Mouse (Mus musculus) heart, postnatal 0 days (tissue): Measurements from ENCODE around the gene Stk38. TPM values are rescaled to one million over a fixed set of nuclear protein-coding genes. Genes with fewer than 3 reads are reported as not detected.

Experiments used
- ATAC-seq: fragments of 200-750 bp; cut with Nextera tagmentation; 2 replicates; pipeline ENCODE4 v1.8.0; 2017; ENCODE audit warnings: low read depth, moderate number of reproducible peaks, moderate library complexity; ENCODE audit not compliant: insufficient read depth
- DNase-seq: peaks from one replicate; pipeline ENCODE4 v3.0.0-alpha.2; 2016; ENCODE audit warnings: low spot score
- H3K27ac ChIP-seq: fragments of 300-500 bp; sonication (generic); 2 replicates; pipeline ENCODE4 v1.5.1; 2014; ENCODE audit warnings: low read depth, mild to moderate bottlenecking
- H3K27me3 ChIP-seq: fragments of 300-500 bp; sonication (generic); 2 replicates; pipeline ENCODE4 v1.6.1; 2014; ENCODE audit warnings: low read length, mixed read lengths; ENCODE audit not compliant: control insufficient read depth, insufficient read depth
- H3K36me3 ChIP-seq: fragments of 300-500 bp; sonication (generic); replicated peaks from 2 replicates; pipeline ENCODE4 v1.6.1; 2014; ENCODE audit warnings: low read length, mixed read lengths; ENCODE audit not compliant: control insufficient read depth, insufficient read depth
- H3K4me1 ChIP-seq: fragments of 300-500 bp; sonication (generic); 2 replicates; pipeline ENCODE4 v1.6.1; 2014; ENCODE audit warnings: antibody characterized with exemption; ENCODE audit not compliant: control insufficient read depth, insufficient read depth
- H3K4me2 ChIP-seq: fragments of 300-500 bp; sonication (generic); 2 replicates; pipeline ENCODE4 v1.6.1; 2014; ENCODE audit warnings: low read depth, mild to moderate bottlenecking, low read length, moderate library complexity
- H3K4me3 ChIP-seq: fragments of 300-500 bp; sonication (generic); 2 replicates; pipeline ENCODE4 v1.5.1; 2014; ENCODE audit warnings: low read depth, low read length
- H3K9ac ChIP-seq: fragments of 300-500 bp; sonication (generic); replicated peaks from 2 replicates; pipeline ENCODE4 v1.6.1; 2014; ENCODE audit warnings: low read depth, low read length, mixed read lengths
- H3K9me3 ChIP-seq: fragments of 300-500 bp; sonication (generic); replicated peaks from 2 replicates; pipeline ENCODE4 v1.6.1; 2016; ENCODE audit warnings: low read length; ENCODE audit not compliant: control insufficient read depth
- CTCF ChIP-seq: IDR thresholded peaks from 2 replicates; pipeline ENCODE4 v1.5.1; 2016; ENCODE audit warnings: antibody characterized with exemption, control low read depth, low read depth
- EP300 ChIP-seq: IDR thresholded peaks from 2 replicates; pipeline ENCODE4 v1.6.1; 2016; ENCODE audit warnings: antibody characterized with exemption, low read depth
- WGBS: fragments of 180-500 bp; shearing (Covaris S2); extraction: QIAGEN DNeasy Blood & Tissue Kit; methylation state at CpG from one replicate; pipeline ENCODE4 v1.1.7; 2014; 5-methylcytosine and 5-hydroxymethylcytosine counted together
- polyA plus RNA-seq: library from polyadenylated mRNA; unstranded; fragments of >200 nt; fragmentation: Nextera tagmentation; extraction: Ambion mirVana; gene quantifications from 2 replicates; pipeline ENCODE4 v1.2.1, GENCODE M21; 2015
- total RNA-seq: library from RNA; depleted of rRNA; stranded (reverse); fragments of >200 nt; gene quantifications from 2 replicates; pipeline ENCODE4 v1.2.3, GENCODE M21; 2014; ENCODE audit warnings: low replicate concordance

The Stk38 gene
- total and polyA plus RNA-seq, 2 experiments from 2014 or later = 49.8 to 53.7 TPM

DNA sequence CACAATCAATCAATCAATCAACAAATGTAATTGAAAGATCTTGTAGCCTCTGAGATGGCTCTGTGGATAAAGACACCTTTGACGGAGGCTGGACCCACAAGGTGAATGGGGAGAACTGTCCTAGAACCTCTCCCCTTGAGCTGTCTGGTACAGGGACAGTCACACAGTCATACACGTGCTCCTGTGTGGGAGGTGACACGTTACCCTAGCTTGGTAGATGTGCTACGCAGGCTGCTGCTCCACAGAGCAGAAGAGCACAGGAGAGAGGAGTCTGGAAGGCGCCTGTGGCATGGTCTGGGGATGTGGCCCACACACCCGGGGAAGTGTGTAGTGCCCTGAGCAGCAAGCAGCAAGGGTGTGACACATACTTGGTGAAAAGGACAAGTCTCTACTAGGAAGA, 46.6 kb upstream of the Stk38 start:
- whole genome bisulfite sequencing = 69% methylated on average over 6 of the region's 6 CpGs
- Histone ChIP-seq H3K4me3 (no peak overlapping the region), H3K27ac (peak overlapping the region; percentile 22; the same call in 1 of the 2 replicates), H3K4me2 (no peak overlapping the region), H3K9me3 (no peaks in the 10 kb centered on the region), H3K27me3 (no peaks in the 10 kb centered on the region), H3K36me3 (no peaks in the 10 kb centered on the region), H3K4me1 (peaks cover 20% of the 10 kb centered on the region), H3K9ac (no peak overlapping the region)
- ATAC-seq (no peak), DNase-seq (no peak)
- TF ChIP-seq CTCF (no peak), EP300 (no peak)

DNA sequence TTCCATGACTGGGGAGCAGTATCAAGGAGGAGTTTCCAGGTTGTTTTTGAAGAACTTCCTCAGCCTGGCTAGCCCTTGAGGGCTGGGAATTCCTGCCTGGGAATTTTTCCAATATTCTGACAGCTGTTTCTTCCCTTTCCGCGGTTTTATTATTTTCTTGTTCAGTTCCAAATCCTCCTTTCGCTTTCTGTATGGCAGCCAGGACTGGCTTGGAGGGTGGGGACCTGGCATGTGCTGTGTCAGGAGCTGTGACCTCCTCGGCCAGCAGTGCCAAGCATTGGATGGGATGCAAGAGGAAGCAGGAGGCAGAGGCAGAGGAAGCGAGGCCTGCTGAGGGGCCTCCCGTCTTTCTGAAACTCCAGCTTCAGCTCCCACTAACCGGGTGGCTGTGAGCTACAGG, 46.0 kb upstream of the Stk38 start:
- Histone ChIP-seq H3K27me3 (no peaks in the 10 kb centered on the region), H3K36me3 (no peaks in the 10 kb centered on the region), H3K9ac (no peak overlapping the region), H3K9me3 (no peaks in the 10 kb centered on the region), H3K27ac (peak overlapping the region; percentile 39; the same call in 1 of the 2 replicates), H3K4me1 (peaks cover 20% of the 10 kb centered on the region), H3K4me2 (no peak overlapping the region), H3K4me3 (no peak overlapping the region)
- DNase-seq (peak; percentile 47), ATAC-seq (peak; percentile 31; the same call in 1 of the 2 replicates)
- 45% methylated on average over 7 of the region's 7 CpGs for WGBS
- TF ChIP-seq EP300 = no peak
- TF ChIP-seq CTCF = no peak

DNA sequence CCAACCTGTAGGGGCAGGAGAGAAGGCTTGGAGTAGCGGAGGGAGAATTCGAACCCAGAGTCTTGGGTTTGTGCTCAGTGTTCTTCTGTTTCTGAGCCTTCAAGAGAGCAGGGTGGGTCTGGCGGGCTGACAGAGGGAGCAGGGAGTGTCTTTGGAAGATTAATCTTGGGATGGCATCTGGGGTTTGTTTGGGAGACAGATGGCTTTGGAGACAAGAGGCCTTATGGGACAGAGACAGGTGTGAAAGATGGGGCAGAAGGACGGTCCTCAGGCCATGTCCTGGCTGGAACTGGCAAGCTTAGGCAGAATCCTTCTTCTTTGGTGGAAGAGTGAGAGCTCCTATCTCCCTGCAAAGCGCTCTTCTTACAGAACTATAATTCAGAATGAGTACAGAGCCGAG, 45.3 kb upstream of the Stk38 start:
- ATAC-seq (no peak), DNase-seq (no peak)
- no peak overlapping the region for H3K9ac ChIP-seq
- no peak overlapping the region for H3K27ac ChIP-seq
- no peaks in the 10 kb centered on the region for H3K36me3 ChIP-seq
- 90% methylated on average over 6 of the region's 6 CpGs for WGBS
- TF ChIP-seq EP300 (no peak), CTCF (no peak)
- no peak overlapping the region for H3K4me3 ChIP-seq
- H3K4me2 ChIP-seq = no peak overlapping the region
- peaks cover 20% of the 10 kb centered on the region for H3K4me1 ChIP-seq
- H3K27me3 ChIP-seq = no peaks in the 10 kb centered on the region
- H3K9me3 ChIP-seq = no peaks in the 10 kb centered on the region

- Histone ChIP-seq H3K27ac (no peak overlapping the region), H3K4me3 (no peak overlapping the region), H3K4me2 (peak overlapping the region; percentile 38)
Measured at GRCm38 (mm10) chr17:29050791-29051190, 43.0 kb upstream of the Stk38 start.

GRCm38 (mm10) chr17:29049923-29050322, 42.1 kb upstream of the Stk38 start:
- WGBS = 72% methylated on average over 7 of the region's 7 CpGs
- ATAC-seq = no peak
- H3K27me3 ChIP-seq = no peaks in the 10 kb centered on the region
- H3K27ac ChIP-seq = no peak overlapping the region
- H3K9me3 ChIP-seq = no peaks in the 10 kb centered on the region
- H3K4me2 ChIP-seq = no peak overlapping the region
- peaks cover 19% of the 10 kb centered on the region for H3K4me1 ChIP-seq
- TF ChIP-seq EP300 (no peak), CTCF (no peak)
- peaks cover 19% of the 10 kb centered on the region for H3K36me3 ChIP-seq
- H3K4me3 ChIP-seq = no peak overlapping the region
- no peak for DNase-seq
- no peak overlapping the region for H3K9ac ChIP-seq

More at GRCm38 (mm10) chr17:29050791-29051190, 43.0 kb upstream of the Stk38 start:
- 23% methylated on average over 14 of the region's 14 CpGs for WGBS
- Histone ChIP-seq H3K9ac (no peak overlapping the region), H3K9me3 (no peaks in the 10 kb centered on the region), H3K4me1 (peaks cover 19% of the 10 kb centered on the region), H3K36me3 (peaks cover 10% of the 10 kb centered on the region; the same call in 1 of the 2 replicates), H3K27me3 (no peaks in the 10 kb centered on the region)
- TF ChIP-seq EP300 (no peak), CTCF (no peak)
- ATAC-seq (no peak), DNase-seq (peak; percentile 12)

GRCm38 (mm10) chr17:29049508-29049889, 41.7 kb upstream of the Stk38 start:
- WGBS = 63% methylated on average over 5 of the region's 5 CpGs
- Histone ChIP-seq H3K4me3 (no peak overlapping the region), H3K27ac (no peak overlapping the region), H3K27me3 (no peaks in the 10 kb centered on the region), H3K9ac (no peak overlapping the region), H3K9me3 (no peaks in the 10 kb centered on the region), H3K36me3 (peaks cover 23% of the 10 kb centered on the region), H3K4me2 (no peak overlapping the region), H3K4me1 (peaks cover 19% of the 10 kb centered on the region)
- peak; percentile 4 for DNase-seq
- no peak for ATAC-seq
- TF ChIP-seq CTCF = no peak
- TF ChIP-seq EP300 = no peak
